Mouse (Mus musculus): Measurements from ENCODE around the gene Defb42.

The Defb42 gene

DNA sequence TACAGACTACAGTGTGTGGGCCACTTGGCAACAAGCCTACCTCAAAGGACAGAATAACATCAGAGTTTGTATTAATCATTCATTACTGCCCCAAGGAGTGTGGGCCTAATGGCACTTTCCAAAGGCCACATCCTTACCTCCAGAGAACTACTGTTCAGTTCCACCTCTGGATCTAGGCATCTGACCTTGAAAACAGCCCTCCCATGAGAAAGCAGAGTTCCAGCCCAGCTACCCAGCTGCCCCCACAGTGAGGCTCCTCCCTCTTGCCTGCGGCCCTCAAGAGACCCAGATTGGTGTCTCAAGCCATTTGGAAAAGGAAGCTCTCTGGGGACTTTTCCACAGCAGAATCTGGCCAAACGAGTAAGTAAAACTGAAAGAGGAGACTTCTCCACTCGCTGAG, at the start of gene Defb42:
Gene Defb42, plus strand, starts transcription at position 301 of the 400 bp plus-strand sequence.
- in situ Hi-C loops (cut with MboI; ENCODE audit: low pct_unique_long_range_greater_than_20kb in 1 of 2, low sequenced_read_pairs in 2 of 2, unreplicated experiment in 1 of 2) = no loop called here

DNA sequence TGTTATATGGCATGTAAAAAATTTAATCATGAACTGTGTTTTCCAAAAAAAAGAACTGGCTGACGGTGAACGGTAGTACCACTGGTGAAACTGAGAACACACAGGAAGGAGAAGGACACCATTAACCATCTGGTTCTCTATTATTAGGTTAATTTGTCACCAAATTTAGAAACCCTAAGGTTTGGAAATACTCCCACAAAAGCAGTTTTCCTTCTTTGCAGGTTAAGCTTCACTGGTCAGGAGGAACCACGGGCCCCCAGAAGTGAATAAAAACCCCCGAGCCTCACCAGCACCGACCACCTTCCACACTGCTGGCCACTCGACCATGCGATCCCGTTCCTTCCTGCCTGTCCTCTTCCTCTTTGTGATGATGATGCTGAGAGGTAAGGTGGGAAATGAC, 49.0 kb upstream of the Defb42 start, which contains the start of gene Defb47:
Gene Defb47, plus strand, starts transcription at position 301 of the 400 bp plus-strand sequence.
- in situ Hi-C loops (cut with MboI; ENCODE audit: low pct_unique_long_range_greater_than_20kb in 1 of 2, low sequenced_read_pairs in 2 of 2, unreplicated experiment in 1 of 2) = no loop called here

DNA sequence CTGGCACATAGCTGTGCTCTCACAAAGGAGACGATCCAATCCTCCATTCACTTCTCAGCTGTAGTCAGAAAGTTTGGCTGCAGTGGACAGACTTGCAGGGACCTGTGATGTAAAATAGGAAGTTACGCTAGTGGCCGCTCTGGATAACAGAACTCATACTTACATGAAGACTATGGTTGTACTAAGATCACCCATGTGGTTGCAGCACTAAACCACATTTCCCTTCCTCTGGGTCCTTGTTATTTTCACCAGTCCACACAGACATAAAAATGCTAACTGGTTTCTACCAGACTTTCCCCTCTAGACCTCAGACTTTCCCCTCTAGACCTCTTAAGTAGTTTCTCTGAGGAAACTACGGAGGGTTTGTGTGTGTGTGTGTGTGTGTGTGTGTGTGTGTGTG, 47.8 kb upstream of the Defb42 start:
- in situ Hi-C loops (cut with MboI; ENCODE audit: low pct_unique_long_range_greater_than_20kb in 1 of 2, low sequenced_read_pairs in 2 of 2, unreplicated experiment in 1 of 2) = no loop called here

DNA sequence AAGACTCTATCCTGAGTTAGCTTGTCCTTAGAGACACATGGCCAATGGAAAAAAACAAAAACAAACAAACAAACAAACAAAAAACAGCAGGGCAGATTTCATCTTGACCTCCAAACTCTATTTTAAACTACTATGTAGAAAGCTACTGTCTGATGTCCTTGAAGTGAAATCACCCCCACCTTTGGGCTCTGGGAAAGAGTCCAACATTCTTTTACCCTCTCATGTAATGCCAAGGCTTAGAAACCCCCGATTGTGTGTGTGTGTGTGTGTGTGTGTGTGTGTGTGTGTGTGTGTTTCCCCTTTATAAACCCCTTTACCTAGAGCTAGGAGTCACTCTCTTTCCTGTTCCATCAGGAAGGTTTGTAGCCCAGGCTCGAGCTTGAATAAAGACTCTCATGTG, 44.2 kb upstream of the Defb42 start:
- in situ Hi-C loops (cut with MboI; ENCODE audit: low pct_unique_long_range_greater_than_20kb in 1 of 2, low sequenced_read_pairs in 2 of 2, unreplicated experiment in 1 of 2) = no loop called here

DNA sequence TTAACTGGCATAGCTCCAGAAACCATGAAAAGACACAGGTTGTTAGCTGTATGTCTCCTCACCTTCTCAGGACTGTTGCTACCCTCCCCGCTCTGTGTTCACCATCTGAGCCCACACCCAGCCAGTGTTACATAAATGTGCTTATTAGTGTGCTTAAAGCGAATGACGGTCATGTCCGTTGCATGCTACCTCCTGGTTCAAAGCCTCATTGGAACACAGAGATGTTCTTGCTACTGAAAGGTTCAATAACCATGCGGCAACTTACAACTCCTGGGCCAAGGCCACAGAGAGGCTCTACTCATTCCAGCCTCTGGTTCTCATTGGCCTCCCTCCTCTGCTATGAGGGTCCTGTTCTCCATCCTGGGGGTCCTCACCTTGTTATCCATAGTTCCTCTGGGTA, 35.3 kb upstream of the Defb42 start, which contains the start of gene Defb43:
Gene Defb43, plus strand, starts transcription at position 301 of the 400 bp plus-strand sequence.
- in situ Hi-C loops (cut with MboI; ENCODE audit: low pct_unique_long_range_greater_than_20kb in 1 of 2, low sequenced_read_pairs in 2 of 2, unreplicated experiment in 1 of 2) = no loop called here

DNA sequence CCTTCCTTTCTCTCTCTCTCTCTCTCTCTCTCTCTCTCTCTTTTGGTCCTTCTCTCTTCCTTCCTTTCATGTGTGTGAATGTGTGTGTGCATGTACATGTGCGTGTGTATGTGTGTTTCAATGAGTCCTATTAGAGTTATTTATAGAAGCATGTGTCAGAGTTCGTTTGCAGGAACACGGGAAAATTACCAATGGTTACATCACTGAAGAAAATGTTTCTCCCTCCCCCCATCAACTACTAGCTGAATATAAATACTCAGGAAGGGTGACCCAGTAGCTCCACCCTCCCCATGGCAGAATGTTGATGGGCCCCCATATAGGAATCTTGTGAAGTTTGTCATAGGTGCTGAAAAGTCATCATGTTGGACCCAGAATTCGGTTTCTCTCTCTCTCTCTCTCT, 33.7 kb upstream of the Defb42 start:
- in situ Hi-C loops (cut with MboI; ENCODE audit: low pct_unique_long_range_greater_than_20kb in 1 of 2, low sequenced_read_pairs in 2 of 2, unreplicated experiment in 1 of 2) = no loop called here

DNA sequence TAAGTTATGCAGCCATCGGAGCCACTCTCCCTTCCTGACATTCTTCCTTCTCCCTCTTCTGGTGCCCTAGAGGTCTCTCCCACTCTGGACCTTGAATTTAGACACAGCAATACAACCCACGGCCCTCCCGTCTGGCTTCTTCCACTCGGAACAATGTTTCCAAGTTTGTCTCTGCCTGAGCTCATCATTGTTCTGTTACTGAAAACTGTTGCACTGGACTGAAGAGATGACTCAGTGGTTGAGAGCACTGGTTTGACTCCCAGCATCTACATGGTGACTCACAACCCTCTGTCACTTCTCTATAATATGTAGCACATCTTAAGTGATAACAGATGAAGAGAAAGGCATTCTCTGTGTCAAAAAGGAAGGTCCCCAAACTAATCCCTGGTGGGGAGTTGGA, 32.1 kb upstream of the Defb42 start:
- in situ Hi-C loops (cut with MboI; ENCODE audit: low pct_unique_long_range_greater_than_20kb in 1 of 2, low sequenced_read_pairs in 2 of 2, unreplicated experiment in 1 of 2) = no loop called here

DNA sequence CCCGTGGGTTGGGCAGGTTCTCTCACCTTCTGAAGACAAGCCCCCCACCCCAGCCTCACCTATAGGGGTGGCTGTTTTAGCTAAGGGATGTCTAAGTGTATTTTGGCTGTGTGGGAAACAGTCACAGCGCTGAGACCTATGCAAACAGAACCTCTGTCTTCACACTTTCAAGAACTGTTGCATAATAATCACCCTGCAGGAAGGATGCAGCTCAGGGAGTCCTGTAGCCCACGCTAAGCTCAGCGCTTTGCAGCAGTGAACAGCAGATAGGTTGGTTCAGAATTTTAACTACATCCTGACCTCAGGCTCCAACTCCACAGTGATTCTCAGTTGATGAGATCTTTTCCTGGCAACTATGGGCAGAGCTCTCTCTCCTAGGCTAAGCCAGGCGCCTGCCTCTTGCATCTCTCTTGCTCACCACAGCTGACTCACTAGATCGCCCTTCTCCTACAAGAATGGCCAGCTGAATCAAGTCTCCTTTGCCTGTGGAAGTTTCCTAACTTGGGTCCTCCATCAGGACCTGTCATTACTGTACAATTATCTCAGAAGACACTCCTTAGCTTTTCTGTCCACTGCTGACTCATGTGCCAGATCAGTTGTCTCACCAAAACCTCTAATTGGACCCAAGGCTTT, 26.2 kb upstream of the Defb42 start:
- in situ Hi-C loops (cut with MboI; ENCODE audit: low pct_unique_long_range_greater_than_20kb in 1 of 2, low sequenced_read_pairs in 2 of 2, unreplicated experiment in 1 of 2) = no loop called here

DNA sequence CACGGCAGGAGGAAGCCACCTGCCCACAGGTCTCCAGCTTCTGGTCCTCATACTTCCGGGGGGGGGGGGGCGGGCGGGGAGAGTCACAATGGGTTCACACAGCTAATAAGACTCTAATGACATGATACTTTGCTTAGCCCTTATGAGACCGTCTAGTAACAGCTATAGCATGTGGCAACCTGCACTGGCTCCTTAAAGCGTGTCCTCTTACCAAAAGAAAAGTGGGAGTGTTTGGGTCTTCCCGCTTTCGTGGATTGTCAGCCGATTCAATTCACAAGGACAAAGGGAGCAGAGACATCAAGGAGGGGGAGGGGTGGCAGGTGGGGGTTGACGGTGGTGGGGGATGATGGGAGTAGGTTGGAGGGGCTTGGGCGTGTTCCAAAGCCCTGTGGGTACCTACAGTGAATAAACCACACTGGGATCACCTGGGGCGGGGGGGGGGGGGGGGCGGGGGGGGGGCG, 3.1 kb downstream of the Defb42 start, which contains the start of gene Defb30:
Gene Defb30, minus strand, starts transcription at position 51 of the 461 bp plus-strand sequence.
- in situ Hi-C loops (cut with MboI; ENCODE audit: low pct_unique_long_range_greater_than_20kb in 1 of 2, low sequenced_read_pairs in 2 of 2, unreplicated experiment in 1 of 2) = loop anchor here in 1 of 2 experiments (25.0 kb wide), 1 partner anchor 312 kb away; no protein-coding TSS in a partner anchor

DNA sequence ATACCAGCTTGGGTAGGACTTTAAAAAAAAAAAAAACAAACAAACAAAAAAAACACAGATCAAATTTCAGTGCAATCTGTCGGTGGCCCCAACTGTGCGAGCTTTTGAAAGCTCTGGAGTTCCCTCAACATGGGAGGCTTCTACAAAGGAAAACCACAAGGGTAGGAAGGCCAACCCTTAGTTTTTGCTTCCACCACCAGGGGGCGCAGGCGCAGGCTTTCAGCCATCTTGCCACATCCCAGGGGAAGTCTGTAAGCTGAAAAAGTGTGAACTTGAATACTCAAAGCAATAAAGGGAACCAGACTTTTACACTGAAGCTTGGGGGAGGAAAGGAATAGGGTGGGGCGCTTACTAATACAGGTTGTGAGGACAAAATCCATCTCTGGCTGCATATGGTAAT, 4.0 kb downstream of the Defb42 start:
- in situ Hi-C loops (cut with MboI; ENCODE audit: low pct_unique_long_range_greater_than_20kb in 1 of 2, low sequenced_read_pairs in 2 of 2, unreplicated experiment in 1 of 2) = loop anchor here in 1 of 2 experiments (25.0 kb wide), 1 partner anchor 312 kb away; no protein-coding TSS in a partner anchor

DNA sequence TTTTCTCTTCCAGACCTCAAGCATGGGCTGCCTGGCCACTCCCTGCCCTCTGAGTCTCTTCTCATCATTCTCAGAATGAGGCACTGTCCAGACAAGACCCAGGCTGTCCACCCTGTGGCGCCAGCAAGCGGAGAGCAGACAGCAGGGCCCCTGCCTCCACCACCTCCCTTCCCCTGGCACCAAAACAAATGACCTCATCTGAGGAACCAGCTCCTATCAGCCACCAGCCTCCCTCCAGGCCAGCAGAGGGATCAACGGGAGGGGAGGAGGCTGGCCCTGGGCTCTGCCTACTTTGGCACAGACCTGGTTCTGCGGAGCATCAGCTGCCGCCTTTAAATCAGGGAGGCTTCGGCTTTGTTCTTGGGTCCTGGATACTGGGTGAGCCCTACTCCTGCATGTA, 7.9 kb downstream of the Defb42 start:
- in situ Hi-C loops (cut with MboI; ENCODE audit: low pct_unique_long_range_greater_than_20kb in 1 of 2, low sequenced_read_pairs in 2 of 2, unreplicated experiment in 1 of 2) = loop anchor here in 1 of 2 experiments (25.0 kb wide), 1 partner anchor 308 kb away; no protein-coding TSS in a partner anchor

DNA sequence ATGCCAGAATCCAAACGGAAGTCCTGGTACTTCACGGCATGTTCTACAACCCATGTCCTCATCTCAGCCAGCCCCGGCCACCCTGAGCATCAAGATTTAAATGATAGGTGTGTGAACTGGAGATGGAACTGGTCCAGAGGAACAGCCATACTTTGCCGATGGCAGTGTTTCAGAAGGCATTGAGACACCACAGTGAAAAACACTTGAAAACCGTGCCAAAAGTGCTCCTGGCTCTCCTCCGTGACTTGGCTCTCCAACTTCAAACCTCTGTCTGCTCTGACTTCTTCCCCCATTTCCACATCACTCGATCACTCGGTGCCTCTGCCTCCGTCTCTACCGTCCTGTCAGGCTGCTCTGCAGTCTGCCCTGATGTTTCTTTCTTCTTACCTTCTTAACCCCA, 13.6 kb downstream of the Defb42 start:
- in situ Hi-C loops (cut with MboI; ENCODE audit: low pct_unique_long_range_greater_than_20kb in 1 of 2, low sequenced_read_pairs in 2 of 2, unreplicated experiment in 1 of 2) = loop anchor here in 1 of 2 experiments (25.0 kb wide), 1 partner anchor 302 kb away; no protein-coding TSS in a partner anchor

DNA sequence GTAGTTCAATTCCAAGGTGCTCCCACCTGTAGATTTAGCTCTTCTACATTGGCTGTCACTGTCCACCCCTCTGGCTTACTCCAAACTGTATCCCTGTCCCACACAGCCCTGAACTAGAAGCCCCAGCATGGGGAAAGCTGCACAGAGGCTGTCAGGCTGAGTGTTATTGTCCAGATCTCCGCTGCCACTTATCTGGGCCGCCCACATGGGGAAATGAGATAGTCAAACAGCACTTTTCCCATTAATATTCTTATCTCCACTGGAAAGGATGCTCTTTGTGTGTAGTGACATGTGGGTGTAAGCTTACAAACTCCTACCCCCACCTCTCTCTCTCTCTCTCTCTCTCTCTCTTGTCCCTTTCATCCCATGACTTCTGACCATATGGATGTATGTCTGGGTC, 15.4 kb downstream of the Defb42 start:
- in situ Hi-C loops (cut with MboI; ENCODE audit: low pct_unique_long_range_greater_than_20kb in 1 of 2, low sequenced_read_pairs in 2 of 2, unreplicated experiment in 1 of 2) = loop anchor here in 1 of 2 experiments (25.0 kb wide), 1 partner anchor 300 kb away; no protein-coding TSS in a partner anchor

DNA sequence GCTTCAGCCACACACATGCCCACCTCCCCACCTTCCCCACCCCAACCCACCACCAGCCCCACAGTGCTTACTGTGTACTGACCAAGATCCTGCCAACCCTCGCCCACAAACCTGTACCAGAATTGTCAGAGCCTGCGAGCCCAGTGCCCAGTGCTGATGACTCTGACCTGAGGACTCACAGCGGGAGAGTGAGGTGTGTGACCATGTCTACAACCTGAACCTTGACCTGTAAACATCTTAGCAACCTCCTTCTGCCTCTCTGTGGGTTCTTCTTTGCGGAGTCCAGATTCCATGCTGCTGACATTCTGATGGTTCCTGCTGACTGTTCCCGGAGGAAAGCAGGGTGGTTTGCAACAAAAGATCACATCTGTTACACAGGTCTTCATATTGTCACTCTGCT, 18.6 kb downstream of the Defb42 start:
- in situ Hi-C loops (cut with MboI; ENCODE audit: low pct_unique_long_range_greater_than_20kb in 1 of 2, low sequenced_read_pairs in 2 of 2, unreplicated experiment in 1 of 2) = loop anchor here in 1 of 2 experiments (25.0 kb wide), 1 partner anchor 297 kb away; no protein-coding TSS in a partner anchor

DNA sequence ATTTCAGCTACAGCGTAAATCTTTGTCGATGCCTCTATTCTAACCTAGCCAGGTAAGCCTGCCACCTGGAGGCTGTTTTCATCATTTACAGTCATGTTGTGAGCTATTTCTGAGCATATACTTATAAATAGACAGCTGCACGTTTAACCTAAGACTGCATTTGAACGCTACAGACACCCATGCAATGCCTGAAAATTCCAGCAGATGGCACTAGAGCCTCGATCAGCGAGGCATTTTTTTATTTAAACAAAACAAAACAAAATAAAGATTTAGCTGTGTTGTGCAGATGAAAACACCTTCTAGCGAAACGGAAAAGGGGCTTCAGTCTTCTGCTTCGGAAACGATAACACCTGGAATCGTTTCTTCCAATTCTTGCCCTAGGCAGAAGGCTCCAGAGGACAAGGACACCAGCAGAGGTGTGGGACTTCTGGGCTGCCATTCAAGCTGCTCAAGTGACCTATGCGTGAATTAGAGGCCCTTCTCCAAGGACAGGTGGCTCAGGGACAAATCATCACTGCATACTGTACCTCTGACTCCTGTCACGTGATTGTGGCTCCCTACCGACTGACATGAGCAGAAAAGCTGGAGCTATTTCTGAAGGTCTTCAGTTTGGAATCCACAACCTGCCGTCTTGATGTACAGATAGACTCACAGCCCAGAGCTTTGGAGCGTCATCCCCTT, 20.0 kb downstream of the Defb42 start:
- in situ Hi-C loops (cut with MboI; ENCODE audit: low pct_unique_long_range_greater_than_20kb in 1 of 2, low sequenced_read_pairs in 2 of 2, unreplicated experiment in 1 of 2) = loop anchor here in 1 of 2 experiments (25.0 kb wide), 1 partner anchor 296 kb away; no protein-coding TSS in a partner anchor

DNA sequence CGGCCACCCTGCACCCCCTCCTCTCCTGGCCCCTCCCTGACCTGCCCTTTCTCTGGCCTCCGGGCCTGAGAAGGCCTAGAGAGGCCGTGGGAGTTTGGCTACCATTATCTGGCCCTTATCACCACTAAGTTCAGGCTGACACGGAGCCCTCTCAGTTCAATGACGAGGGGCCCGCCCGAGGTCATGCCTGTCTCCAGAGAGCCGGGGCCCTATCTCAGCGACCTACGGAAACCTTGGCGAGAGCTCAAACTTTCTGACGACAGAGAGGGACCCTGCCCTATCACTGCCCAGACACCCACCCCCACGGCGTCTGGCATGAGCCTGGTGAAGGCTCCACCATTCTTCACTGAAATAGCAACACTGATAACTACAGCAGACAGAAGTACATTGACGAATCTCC, 20.9 kb downstream of the Defb42 start:
- in situ Hi-C loops (cut with MboI; ENCODE audit: low pct_unique_long_range_greater_than_20kb in 1 of 2, low sequenced_read_pairs in 2 of 2, unreplicated experiment in 1 of 2) = loop anchor here in 1 of 2 experiments (25.0 kb wide), 1 partner anchor 295 kb away; no protein-coding TSS in a partner anchor

Data from mouse embryonic stem cell (cell line).